Mouse (Mus musculus): Measurements from ENCODE around the gene Hspb11. TPM values are rescaled to one million over a fixed set of nuclear protein-coding genes. Genes with fewer than 3 reads are reported as not detected.

Gene Hspb11
- total RNA-seq (2021) = 10 to 100 TPM; 21.5 to 22.1 TPM
- long read RNA-seq, experiment 1, transcript Hspb11-202 (6 exons, 607 nt) = minor isoform, 5 of 18 reads
- long read RNA-seq, experiment 1, transcript Hspb11-201 (6 exons, 608 nt) = major isoform, 6 of 18 reads
- long read RNA-seq, experiment 1, partial matches to known transcripts = 0 of 18 reads
- long read RNA-seq, experiment 1, other reads (novel, unspliced or antisense) = 7 of 18 reads
- long read RNA-seq, experiment 2, transcript Hspb11-202 (6 exons, 607 nt) = major isoform, 5 of 10 reads
- long read RNA-seq, experiment 2, partial matches to known transcripts = 0 of 10 reads
- long read RNA-seq, experiment 2, other reads (novel, unspliced or antisense) = 3 of 10 reads

- intact Hi-C loops (cut with DNase I) = loop anchor here (5.0 kb wide), 2 partner anchors 59 to 76 kb away; partner anchors contain the start of genes Tceanc2, Tmem59 and Yipf1
- peak; percentile 93 for DNase-seq (ENCODE audit: low spot score in 2 of 2)
Observed at GRCm38 (mm10) chr4:107253125-107254091, at the start of gene Hspb11, which contains the start of gene Lrrc42. Hspb11 (plus strand) TSS chr4:107253593. Lrrc42 (minus strand) TSS chr4:107253532.

DNA sequence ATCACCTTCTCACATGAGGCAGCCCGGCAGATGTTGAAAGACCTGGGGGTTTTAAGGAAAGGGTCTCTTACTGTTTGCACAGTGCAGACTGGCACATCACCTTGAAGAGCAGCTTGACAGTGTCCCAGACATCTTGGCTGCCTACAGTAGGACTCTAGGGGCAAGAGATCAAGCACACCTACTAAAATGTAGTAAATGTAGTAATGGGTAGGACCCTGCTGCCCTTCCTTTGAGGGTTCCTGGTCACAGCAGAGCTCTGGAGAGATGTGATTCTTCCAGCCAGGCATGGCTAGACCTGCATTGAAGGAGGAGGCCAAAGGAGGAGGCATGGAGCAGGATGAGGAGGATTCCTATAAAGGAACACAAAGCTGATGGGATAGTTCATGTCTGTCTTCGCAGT is 46.4 kb upstream of the Hspb11 start:
- intact Hi-C loops (cut with DNase I) = no loop called here
- DNase-seq (ENCODE audit: low spot score in 2 of 2) = no peak

DNA sequence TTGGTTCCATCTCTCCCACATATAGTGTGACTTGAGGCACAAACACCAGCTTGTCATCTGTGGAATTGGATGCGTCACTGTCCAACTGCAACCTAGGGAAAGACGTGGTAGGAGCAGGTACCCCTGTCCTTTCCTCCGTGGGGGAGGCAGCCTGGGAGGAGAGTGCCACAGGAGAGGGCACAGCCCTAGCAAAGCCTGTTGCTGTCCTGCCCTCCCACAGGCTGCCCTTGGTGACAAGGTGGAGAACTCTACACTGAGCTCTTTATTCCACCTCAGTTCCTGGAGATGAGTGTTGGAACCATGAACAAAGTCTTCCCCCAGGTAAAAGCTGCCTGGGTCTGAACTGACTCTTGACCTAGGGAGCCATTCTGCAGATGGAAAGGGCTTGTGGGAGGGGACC is 44.5 kb upstream of the Hspb11 start, which contains the start of gene Ldlrad1:
Ldlrad1 (plus strand) TSS at position 301 of the 400 bp plus-strand sequence.
- no peak for DNase-seq (ENCODE audit: low spot score in 2 of 2)
- intact Hi-C loops (cut with DNase I) = no loop called here

DNA sequence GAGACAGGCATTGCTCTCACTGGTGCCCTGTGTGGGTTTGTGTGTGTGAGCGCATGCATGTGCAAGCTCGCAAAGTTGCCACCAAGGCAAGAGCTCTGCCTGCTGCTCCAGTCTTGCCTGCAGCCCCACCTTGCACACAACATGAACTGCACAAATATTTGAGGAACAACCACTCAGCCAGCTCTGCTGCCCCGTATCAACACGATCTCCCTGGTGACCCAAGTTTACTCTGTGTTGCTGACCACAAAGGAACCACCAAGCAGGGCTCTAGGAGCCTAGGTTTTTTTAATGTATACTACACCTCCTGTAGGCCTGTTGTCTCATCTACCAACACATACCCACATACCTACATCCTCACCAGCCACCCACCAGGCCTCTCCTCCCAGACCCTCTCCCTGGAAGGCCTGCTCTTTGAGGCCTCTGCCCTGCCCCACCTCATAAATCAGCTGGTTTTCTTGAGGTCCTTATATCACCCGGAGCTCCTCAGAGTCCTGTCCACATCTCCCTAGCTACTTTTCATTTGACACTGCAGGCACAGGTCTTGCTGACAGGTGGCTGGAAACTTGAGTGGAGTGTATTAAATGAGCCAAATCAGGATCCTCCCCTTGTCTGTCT is 42.8 kb upstream of the Hspb11 start:
- DNase-seq (ENCODE audit: low spot score in 2 of 2) = no peak
- intact Hi-C loops (cut with DNase I) = no loop called here

- intact Hi-C loops (cut with DNase I) = no loop called here
- DNase-seq (ENCODE audit: low spot score in 2 of 2) = peak; percentile 58 to 83
Observed at GRCm38 (mm10) chr4:107211465-107211864, 41.9 kb upstream of the Hspb11 start.

DNA sequence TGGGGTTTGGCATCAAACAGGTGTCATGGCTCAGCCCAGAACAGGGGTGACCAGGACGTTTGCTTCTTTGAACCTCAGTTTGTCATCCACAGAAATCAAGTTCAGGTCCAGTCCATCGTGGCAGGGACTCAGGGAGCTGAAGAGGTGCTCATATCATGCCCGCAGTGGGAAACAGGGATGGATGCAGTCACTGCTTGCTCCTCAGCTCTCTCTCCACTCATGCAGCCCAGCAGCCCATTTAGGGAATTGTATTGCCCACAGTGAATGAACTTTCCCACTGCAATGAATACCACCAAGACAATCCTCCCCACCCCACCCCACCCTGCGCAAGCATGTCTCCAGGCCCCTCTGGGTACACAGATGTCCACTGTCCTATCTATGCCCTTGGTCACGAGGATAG is 41.5 kb upstream of the Hspb11 start:
- intact Hi-C loops (cut with DNase I) = no loop called here
- no peak for DNase-seq (ENCODE audit: low spot score in 2 of 2)

- no peak for DNase-seq (ENCODE audit: low spot score in 2 of 2)
- intact Hi-C loops (cut with DNase I) = no loop called here
Observed at GRCm38 (mm10) chr4:107213279-107214011, 39.9 kb upstream of the Hspb11 start.

GRCm38 (mm10) chr4:107217574-107217973 is 35.8 kb upstream of the Hspb11 start:
- DNase-seq (ENCODE audit: low spot score in 2 of 2) = no peak
- intact Hi-C loops (cut with DNase I) = no loop called here

GRCm38 (mm10) chr4:107221524-107221923 is 31.9 kb upstream of the Hspb11 start:
- intact Hi-C loops (cut with DNase I) = no loop called here
- no peak for DNase-seq (ENCODE audit: low spot score in 2 of 2)

- DNase-seq (ENCODE audit: low spot score in 2 of 2) = peak in 1 of 2 experiments; percentile 30
Observed at GRCm38 (mm10) chr4:107223225-107224204, 29.9 kb upstream of the Hspb11 start.

DNA sequence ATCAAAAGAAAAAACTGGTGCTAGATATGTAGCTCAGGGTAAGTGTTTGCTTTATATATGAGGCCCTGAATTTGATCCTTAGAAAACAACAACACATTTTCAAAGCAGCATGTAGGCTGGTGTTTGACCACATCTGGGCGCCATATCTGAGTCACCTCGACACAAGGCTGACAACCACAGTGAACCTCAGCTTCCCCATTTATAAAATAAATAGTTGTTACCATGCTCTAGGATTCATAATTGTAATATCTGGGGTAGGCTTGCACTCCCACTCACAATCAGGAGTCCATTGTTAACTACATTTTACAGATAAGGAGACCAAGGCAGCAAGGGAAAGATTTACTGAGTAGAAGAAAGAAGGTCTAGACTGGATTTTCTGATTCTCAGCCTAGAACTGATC is 27.1 kb upstream of the Hspb11 start:
- intact Hi-C loops (cut with DNase I) = no loop called here
- no peak for DNase-seq (ENCODE audit: low spot score in 2 of 2)

More at GRCm38 (mm10) chr4:107223225-107224204, 29.9 kb upstream of the Hspb11 start:
- intact Hi-C loops (cut with DNase I) = no loop called here

DNA sequence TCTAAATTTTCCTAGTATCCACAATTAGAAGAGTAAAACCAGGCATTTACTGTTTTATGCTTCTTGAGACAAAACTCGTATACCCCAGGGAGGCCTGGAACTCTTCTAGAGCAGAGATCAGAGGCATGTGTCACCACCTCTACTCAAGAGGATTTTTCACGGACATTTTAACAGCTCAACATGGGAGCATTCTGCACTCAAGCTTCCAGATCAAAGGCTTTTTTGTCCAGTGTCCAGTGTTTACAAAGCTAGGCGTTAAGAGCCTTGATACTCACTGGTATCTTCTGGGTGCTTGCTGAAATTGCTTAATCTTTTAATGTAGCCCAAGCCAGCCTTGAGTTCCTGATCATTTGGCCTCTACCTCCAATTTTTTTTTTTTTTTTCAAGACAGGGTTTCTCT is 21.2 kb upstream of the Hspb11 start:
- intact Hi-C loops (cut with DNase I) = loop anchor here (5.0 kb wide), 1 partner anchor 45 kb away; no protein-coding TSS in a partner anchor

GRCm38 (mm10) chr4:107238253-107238652 is 15.1 kb upstream of the Hspb11 start:
- intact Hi-C loops (cut with DNase I) = no loop called here
- no peak for DNase-seq (ENCODE audit: low spot score in 2 of 2)

More for the DNA sequence above, 21.2 kb upstream of the Hspb11 start:
- DNase-seq (ENCODE audit: low spot score in 2 of 2) = no peak

DNA sequence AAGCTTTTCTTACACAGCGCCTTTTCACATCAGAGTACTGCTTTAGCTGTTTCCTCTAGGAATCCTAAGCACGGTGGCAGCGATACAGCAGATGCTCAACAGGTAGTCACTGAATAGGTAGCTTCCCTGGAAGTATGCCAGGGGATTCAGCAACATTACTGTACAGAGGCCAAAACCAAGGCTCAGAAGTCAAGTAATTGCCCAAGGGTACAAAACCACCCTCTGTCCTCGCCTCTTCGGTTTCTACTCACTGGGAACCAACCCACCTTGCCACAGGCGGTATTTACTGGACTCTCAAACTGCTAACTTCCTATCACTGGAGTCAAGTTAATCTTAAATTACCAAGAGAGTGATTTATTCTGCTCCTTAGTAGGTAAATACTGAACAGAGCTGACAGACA is 13.2 kb upstream of the Hspb11 start:
- DNase-seq (ENCODE audit: low spot score in 2 of 2) = no peak
- intact Hi-C loops (cut with DNase I) = no loop called here

- DNase-seq (ENCODE audit: low spot score in 2 of 2) = no peak
- intact Hi-C loops (cut with DNase I) = no loop called here
Observed at GRCm38 (mm10) chr4:107243365-107244333, 9.7 kb upstream of the Hspb11 start.

- intact Hi-C loops (cut with DNase I) = no loop called here
- DNase-seq (ENCODE audit: low spot score in 2 of 2) = no peak
Observed at GRCm38 (mm10) chr4:107245368-107245767, 8.0 kb upstream of the Hspb11 start.

- DNase-seq (ENCODE audit: low spot score in 2 of 2) = no peak
- intact Hi-C loops (cut with DNase I) = no loop called here
Observed at GRCm38 (mm10) chr4:107246040-107246439, 7.4 kb upstream of the Hspb11 start.
